Mouse (Mus musculus) liver, embryonic 14.5 days (tissue): ENCODE results near the gene Tarsl2.

Source experiments
- CTCF ChIP-seq: IDR thresholded peaks from 2 replicates; pipeline ENCODE4 v1.5.1; 2016; ENCODE audit warnings: antibody characterized with exemption, low read depth, control low read depth
- EP300 ChIP-seq: IDR thresholded peaks from 2 replicates; pipeline ENCODE4 v1.6.1; 2016; ENCODE audit warnings: antibody characterized with exemption, low read depth

DNA sequence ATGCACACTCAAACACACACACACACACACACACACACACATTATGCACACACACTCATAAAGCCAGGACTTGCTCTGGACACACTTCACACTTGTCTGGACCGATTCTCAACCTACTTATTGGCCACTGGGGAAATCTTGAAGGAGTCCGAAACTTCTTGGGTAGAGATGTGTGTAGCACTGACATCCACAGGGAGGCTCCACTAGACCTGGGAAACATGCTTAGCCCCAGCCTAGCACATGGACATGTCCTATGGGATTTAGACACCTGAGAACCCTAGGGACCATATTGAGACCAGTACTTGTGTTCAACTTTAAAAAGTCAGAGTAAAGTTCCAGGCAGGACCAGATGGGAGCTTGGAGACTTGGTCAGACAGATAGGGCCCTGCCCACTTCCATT lies 89.3 kb downstream of the Tarsl2 start:
- no peak for TF ChIP-seq CTCF
- no peak for TF ChIP-seq EP300
